Mouse (Mus musculus): ENCODE data around the gene Podn.

Podn gene

DNA sequence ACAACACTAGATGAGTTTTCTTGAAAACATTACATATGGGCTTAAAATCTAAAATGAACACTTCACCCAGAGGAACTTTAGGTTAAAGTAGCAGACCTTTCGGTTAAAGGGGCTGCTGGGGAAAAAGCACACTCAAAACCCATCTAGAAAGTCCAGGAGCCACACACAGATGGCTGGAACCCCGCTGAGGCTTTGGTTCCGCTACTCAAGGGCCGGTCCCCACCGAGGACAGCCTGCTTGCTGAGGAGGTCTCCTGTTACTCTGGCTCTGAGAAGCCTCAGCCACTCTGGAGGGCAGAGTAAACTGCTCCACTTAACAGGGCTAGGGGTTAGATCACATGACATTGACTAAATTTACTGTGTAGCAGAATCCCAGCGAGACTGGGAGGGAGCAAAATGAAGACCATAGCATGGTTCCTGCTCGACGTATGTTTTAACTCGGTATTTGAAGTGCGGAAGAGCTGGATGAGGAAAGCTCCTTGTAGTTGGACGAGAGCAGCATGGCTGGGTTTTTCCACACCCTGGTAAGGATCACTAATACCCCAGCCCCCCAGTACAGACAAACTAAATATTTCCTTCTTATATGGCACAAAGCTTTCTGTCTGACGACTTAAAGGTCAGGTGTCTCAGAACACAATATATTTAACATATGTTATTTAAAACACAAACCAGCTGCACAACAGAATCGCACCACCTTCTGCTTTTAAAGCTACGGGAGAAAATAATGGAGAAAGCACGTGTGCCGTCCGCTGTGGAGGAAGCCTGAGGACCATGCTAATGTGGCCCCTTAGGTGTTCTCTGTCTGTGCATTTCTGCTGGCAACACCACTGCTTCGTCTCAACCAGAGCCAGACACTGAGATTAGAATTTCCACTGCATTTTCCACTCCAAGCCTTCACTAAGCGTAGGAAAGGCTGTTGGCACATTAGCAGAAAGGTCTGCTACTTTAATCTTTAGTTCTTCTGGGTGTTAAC is 50.8 kb downstream of the Podn start:
- DNase-seq (ENCODE audit: low spot score): no peak

DNA sequence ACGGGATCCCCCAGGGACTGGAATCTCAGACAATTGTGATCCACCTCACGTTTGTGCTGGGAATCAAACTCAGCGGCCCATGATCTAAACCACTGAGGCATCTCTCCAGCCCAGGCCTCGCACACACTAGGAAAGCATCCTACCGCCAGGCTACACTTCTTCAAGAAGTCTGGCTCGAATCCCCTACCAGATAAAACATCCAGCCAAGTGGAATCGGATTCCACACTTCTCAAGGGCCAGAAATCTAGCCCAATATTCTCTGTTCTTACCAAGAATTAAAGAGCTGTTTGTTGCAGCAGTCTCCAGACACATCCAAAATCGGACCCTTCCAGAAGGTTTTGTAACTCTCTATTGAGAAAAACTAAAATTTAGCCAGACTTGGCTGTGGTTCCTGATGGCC is 59.2 kb downstream of the Podn start:
- no peak for DNase-seq (ENCODE audit: low spot score)

DNA sequence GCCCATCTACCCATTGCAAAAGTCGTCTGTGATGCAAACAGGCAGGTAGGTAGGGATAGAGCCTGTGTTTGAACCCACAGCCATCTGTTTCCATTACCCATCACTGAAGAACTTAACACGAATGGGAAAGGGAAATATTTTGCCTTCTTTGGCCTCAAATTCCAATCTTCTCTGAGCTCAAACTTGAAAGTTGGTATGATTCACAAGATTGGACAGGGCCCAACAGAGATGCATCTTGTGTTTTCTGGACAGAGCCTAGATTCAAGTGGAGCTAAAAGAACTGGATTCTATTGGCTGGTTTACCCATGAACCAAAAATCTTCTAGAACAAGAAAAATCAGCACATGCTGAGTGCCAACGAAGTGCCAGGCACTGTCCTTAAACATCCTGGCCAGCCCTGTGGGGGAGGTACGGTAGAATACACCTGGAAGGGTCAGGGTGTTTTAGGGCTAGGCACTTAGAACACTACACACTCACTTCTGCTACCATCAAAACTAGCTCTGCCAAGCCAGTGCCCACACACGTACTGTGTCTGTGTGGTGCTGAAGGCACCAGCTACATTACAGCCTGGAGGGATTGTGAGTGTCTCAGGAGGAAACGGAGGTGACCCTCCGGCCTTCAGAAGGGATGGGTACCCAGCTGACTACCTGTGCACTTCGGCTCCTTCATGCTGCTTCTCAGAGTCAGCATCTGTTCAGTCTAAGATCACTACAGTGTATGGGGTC is 63.0 kb downstream of the Podn start:
- DNase-seq (ENCODE audit: low spot score): no peak

DNA sequence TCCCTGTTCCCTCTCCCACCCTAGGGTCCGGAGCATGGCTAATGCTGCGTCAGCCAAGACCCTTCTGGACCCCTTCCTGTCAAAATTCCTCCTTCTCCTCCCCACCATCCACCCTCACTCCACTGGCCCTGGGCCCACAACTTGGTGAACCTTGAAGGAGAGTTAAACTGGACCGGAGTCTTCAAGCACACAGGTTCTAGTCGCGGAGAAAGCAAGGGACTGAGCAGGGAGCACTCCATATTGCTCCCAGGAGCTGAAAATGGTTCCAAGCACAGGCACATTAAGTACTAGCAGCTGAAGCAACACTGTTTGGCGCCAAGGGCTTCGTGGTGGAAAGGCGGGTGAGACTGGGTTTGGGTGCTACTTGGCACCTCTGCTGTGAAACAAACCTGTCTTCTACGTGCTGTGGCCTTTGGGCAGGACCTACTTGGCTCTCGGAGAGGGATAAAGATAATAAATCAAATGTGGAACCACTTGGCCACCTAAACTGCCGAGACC is 63.8 kb downstream of the Podn start:
- DNase-seq (ENCODE audit: low spot score): no peak

DNA sequence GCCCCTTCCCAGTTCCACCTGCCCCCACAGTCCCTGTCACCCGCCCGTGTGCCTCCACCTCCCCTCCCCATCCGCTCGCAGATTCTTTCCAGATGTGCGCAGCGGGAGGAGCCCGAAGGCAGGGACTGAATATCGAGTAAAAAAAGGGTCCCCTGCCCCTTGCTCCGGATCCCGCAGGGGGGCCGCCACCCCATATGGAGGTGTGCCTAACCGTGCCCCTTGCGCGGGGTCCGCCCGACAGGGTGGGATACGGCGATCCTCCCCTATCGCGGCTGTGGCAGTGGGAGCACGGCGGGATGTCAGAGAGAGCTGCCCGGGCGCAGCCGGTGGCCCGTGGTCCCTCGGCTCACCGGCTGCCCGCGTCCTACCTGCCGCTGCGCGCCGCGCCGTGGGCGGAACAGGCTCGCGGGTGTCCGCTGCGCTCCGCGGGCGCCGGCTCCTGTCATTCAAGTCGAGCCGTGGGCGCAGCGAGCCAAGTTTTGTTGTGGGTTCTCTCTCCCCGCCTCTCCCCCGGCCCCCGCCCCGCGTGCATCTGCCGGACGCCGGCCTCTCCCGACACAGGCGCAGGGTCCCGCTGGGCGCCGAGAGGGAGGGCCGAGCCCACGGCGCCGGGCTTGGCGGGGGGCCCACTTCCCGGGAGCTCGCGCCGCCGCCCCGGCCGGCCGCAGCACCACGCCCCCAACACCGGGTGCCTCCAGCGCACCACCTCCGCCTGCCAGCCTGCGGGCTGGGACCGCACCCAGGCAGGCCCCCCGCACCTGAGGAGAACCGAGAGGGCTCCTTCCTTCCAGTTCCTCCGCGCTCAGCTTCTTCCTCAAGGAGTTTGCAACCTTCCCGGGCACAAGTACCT is 64.5 kb downstream of the Podn start:
- no peak for DNase-seq (ENCODE audit: low spot score)

DNA sequence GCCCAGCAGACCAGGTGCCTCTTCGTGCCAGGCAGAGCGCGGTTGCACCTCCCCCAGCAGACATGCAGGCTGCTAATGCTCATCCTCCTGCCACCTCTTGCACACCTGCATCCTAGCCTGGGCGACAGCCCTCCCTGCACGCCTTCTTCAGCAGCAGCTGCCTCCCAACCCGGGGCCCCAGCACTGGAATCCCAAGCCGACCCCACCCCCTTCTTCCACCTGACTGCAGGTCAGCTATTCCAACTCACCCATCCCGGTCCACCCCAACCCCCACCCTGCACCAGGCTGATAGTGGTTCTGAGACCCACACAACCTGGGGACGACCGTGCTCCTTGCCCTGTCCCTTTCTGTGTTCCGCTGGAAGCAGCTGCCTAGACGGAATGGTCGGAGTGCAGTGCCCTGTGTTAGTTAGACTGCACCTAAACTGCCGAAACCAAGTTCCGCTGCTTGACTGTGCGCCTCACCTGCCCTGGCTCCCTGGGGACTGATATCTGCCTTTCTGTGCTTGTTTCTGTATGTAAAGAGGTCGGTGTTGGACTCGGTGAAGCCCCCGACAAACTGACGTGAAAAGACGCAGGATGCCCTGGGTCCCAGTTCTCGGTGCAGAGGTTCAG is 65.2 kb downstream of the Podn start:
- DNase-seq (ENCODE audit: low spot score): no peak

DNA sequence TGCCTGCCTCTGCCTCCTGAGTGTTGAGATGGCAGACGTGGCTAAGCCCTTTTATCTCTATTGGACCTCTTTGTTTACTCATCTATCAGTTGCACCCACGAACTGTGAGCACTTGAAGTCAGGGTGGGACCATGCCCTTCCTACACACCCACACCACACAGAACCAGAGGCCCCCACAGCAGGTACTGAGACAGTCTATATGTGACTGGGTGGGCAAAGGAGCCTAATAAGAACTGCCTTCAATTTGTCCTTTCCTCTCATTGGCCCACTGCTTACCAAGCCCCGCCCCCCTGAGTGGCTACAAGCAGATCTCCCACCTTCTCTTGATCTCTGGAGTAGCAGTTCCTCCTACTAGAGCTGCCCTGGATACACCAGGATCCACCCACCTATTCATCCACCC is 70.1 kb downstream of the Podn start:
- peak; percentile 44 for DNase-seq (ENCODE audit: low spot score)

DNA sequence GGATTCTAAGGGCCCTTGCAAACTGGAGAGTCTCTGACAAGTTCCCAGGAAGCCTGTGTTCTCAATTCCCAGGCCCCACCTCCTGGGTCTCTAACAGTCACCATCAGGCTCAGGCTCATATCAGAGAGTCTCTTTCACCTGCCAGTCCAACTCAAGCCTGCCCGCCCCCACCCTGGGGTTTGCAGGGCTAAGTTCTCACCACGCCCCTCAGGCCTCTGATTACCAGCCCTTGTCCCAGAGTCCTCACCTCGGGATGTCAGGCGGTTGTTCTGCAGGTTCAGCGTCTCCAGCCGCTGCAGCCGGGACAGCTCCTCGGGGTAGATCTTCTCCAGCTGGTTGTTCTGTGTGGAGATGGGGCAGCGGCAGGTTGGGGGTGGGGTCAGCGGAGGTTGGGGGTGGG is 71.0 kb downstream of the Podn start:
- peak; percentile 43 for DNase-seq (ENCODE audit: low spot score)

DNA sequence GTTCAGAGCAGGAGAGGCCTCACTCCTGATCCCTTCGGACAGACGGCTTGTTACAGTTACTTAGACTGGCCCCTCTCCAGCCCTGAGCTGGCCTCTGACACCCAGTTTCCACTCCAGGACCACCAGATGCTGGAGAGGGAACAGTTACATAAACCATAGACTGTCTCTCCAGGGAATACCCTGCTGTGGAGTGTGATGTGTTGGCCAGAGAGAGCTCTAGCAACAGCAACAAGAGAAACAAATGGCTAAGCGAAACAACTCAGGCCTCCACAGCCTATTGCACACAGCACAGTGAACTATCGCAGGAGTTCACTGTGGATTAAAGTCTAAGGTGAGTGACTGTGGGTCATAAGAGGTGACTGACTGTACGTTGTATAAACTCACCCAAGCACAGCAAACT is 71.6 kb downstream of the Podn start:
- DNase-seq (ENCODE audit: low spot score): no peak

DNA sequence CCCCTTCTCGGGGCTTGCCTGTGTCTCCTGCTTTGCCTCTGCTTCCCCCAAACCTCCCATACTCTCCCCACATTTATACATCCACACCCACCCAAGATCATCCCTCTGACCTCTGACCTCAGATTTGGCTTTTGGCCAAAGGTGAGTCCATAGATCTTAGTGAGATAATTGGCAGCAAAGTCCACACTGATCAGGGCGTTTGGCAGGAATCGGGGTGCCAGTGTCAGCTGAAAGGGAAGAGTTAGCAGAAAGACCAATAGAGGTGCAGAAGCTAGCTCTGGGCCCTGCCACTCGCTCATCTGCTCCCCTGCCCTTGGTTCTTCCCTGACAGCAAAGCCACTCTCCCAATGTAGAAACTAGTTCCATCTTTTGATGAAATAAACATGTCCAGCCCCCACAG is 73.1 kb downstream of the Podn start:
- no peak for DNase-seq (ENCODE audit: low spot score)

DNA sequence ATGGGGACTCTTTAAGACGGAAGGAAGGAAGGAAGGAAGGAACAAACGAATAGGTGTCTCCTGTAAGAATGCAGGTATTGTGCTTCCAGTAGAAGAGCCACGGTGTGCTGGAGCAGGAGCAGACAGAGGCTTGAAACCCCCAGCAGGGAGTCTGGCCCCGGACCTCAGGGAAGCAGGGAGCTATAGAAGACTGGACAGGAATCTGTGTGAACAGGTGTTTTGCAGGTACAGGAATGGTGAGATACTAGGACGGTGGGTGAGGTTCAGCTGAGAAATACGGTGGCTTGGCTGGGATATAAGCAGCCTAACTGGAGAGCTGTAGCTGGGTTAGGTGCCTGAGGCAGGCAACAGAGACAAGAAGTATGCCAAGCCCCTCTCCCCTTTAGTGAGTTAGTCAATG is 76.1 kb downstream of the Podn start:
- DNase-seq (ENCODE audit: low spot score): no peak

DNA sequence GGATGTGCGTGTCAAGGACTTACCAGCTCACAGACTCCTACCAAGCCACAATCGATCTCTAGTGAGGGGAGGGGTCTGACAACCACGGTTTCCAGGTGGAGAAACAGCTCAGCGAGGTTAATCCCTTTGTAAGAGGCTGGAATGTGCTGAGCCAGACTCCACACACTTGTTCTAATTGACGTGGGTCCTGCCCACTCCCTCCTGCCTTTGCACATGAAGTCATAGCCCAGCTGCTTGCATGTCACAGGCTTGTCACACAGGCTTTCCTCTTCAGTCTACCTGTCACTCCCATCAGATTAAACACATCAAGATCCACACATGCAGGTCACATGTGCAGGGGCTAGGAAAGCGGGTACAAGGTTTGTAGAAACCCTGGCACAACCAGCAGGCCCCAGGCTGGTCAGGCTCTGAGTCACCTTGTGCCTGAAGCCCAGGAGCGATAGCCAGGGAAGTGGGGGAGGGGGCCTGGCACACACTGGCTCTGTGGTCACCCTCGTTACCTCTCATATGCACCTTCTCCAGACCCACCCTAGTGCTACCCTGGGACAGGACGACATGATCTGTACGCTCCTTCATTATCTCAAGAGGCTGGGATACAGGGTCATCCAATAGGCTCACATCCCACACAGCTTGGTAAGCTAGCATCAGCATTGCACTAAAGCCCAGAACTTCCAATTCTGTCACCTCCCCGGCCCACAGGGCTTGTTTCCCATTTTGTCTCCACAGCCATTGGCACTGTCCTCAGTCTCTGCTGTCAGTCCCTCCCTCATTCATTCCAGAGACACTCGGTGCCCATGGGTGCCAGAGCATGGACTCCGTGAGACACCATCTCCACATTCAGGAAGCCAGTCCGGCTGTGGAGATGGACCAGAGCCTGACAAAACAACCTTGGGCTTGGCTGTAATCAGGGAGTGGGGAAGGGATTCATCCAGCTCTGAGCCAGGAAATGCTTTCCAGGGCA is 77.0 kb downstream of the Podn start:
- no peak for DNase-seq (ENCODE audit: low spot score)

DNA sequence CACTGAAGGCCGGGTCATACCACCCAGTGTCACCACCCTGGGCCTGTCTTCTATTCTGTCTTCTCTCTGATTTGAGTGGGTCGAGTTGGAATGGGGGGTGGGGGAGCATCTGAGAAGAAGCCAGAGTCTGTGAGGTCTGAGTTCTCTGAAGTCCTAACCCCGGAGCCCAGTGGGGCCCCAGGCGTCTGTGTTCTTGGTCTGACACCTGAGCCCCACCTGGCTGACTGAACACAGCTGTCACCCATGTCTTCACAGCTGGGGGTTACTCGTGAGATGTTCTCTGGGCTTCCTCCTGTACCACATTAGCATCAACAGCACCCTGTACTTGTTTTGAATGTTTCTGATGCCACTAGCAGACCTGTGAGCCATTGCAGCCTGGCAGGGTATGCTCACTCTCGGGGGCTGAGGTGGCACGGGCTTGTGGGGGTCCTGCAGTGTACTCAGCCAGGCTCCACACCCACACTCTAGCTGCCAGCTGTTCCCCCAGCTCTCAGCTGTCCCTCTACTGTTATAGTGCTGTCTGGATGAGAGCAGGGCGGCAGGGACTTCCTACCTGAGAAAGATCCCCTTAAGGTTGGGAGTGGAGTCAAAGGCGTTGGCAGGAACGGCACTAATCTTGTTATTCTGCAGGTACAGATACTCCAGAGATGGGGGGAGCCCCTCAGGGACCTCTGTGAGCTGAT is 77.9 kb downstream of the Podn start:
- DNase-seq (ENCODE audit: low spot score): no peak

DNA sequence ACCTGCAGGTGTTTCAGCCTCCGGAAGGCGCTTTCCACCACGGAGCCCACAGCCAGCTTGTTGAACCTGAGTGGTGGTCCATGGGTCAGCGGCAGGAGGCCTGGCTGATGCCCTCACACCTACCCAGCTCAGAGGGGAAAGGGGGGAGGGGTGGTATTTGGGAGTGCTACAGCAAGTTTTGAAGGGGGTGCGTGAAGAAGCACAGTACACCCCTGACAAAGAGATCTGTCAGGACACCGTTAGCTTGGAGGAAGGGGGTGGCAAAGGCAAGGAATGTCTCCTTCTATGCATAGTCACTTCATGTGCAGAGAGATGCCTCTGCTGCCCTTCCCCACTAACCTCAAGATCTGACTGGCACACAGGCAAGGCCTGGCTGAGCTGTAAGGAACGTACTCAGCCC is 78.4 kb downstream of the Podn start:
- no peak for DNase-seq (ENCODE audit: low spot score)

DNA sequence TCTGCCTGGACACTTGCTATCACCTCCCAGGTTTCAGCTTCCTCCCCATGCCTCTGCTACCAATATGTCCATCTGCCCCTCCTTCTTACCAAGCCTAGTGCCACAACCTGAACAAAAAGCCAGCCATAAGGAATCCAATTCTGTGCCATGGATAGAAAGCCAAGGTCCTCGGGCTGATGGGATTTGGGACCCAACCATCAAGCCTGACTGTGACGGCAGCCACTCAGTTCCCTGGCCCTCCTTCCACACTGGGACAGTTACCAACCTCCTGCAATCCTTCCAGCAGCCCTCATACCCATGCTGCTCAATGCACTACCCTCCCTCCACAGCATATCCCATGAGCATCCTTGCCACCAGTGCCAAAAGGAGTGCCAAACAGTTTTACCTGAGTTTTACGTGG is 79.9 kb downstream of the Podn start:
- no peak for DNase-seq (ENCODE audit: low spot score)

DNA sequence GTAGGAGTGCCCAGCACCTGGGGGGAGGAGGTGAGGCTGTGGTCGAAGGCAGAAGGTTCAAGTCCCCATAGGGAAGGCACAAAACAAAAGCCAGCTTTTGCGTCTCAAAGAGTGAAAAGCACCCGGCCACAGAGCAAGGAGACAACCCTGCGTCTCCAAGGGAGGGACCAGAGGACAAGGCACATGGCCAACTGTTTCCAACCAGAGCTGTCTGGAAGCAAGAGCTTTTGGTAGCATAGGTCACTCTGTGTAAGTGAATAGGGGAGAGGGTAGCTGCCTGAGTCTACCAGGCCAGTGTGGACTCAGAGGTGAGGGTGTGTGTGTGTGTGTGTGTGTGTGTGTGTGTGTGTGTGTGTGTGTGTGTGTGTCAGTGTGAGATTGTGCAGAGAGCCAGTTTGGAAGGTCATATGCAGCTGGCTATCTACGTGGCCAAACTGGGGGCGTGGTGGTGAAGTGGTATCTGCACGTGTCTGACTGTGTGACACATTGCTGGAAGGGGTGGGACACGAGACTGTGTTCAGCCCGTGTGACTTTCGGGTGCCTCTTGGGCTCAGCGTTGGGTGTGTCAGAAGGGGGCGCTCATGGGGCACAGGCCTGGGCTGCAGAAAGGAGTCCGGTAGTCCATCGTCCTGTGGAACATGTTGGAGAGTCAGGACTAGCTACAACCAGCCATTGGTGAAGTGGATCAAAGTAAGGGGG is 81.0 kb downstream of the Podn start:
- peak; percentile 14 for DNase-seq (ENCODE audit: low spot score)

DNA sequence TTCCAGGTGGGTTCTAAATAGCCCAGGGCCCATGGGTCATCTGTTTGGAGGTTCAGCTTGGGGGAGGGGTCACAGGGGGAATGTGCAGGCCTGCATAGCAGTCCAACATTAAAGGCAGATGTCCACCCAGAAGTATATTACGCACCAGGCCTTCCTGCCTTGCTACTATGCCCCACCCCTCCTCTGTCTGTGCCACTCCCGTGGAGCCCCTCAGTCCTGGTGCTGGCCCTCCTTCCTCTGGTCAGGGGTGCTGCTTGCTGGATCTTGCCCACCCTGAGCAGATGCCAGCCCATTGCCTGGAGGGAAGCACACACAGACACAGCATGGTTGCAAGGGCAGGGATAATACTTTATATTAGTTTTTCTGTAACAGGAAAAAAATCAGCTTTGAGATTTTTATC is 81.8 kb downstream of the Podn start:
- DNase-seq (ENCODE audit: low spot score): no peak

DNA sequence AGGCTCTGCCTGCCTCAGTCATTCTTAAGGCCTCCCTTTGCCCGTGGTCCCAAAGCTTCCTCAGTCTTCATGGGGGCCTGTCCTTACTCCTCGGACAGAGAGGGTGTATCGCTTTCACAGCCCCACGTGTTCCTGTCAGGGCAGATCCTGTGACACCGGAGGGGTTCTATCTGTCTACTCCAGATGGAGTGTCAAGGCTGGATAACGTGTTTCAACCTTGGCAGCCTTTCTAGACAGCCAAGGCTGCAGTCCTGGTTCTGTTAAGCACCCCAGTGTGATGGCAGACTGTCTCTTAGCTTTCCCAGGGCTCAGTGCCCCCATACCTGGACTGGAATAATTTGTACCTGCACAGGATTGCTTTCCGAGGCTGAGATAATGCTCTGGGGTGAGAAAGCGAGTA is 87.7 kb downstream of the Podn start:
- peak; percentile 26 for DNase-seq (ENCODE audit: low spot score)

DNA sequence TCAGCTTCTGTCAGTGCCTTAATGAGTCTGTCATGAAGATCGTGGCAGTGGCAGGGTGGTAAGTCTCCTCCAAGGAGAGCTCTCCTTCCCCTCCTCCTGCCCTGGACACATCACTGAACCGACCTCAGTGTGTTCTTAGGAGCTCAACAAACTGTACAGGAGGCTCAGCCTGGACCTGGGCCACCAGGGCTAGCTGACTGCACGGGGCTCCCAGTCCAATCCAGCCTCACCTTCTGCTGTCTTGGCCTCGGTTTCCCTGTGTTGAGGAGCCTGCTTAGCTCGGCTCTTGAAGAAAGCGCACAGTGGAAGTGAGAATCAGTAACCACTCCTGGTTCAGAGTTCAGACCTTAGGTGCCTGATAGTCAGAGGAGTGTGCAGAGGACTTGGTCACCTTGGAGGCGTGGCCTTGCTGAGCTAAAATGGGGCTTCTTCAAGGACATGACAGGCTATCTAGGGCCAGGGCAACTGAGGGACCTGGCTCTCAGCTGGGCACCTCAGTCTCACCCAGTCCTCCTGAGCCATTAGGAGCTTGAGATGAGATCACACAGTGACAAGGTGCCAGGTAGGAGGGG is 88.6 kb downstream of the Podn start:
- DNase-seq (ENCODE audit: low spot score): no peak

Measured in c-Kit-positive CD71-positive TER-119-positive erythroid progenitor cells, embryonic 14.5 days (primary cell).